Mouse (Mus musculus) testis, postnatal 10 days (tissue): ENCODE results near the gene Ropn1l.

Experiments
- DNase-seq: peaks from one replicate; pipeline ENCODE4 v3.0.0; 2021; ENCODE audit warnings: low spot score

The Ropn1l gene

GRCm38 (mm10) chr15:31453098-31453916 is at the start of gene Ropn1l:
Gene Ropn1l, minus strand, starts transcription at chr15:31453737.
- DNase-seq: peak; percentile 94

GRCm38 (mm10) chr15:31502996-31503395 is 49.5 kb upstream of the Ropn1l start:
- DNase-seq: no peak

- no peak for DNase-seq
These were observed 48.8 kb upstream of the Ropn1l start for GRCm38 (mm10) chr15:31502313-31502712.

- DNase-seq: no peak
These were observed 41.3 kb upstream of the Ropn1l start for GRCm38 (mm10) chr15:31494803-31495202.

- no peak for DNase-seq
These were observed 40.8 kb upstream of the Ropn1l start for GRCm38 (mm10) chr15:31494310-31494709.

GRCm38 (mm10) chr15:31487407-31487806 is 33.9 kb upstream of the Ropn1l start:
- DNase-seq: no peak

- DNase-seq: no peak
These were observed 23.1 kb upstream of the Ropn1l start for GRCm38 (mm10) chr15:31476678-31477077.

- no peak for DNase-seq
These were observed 19.4 kb upstream of the Ropn1l start for GRCm38 (mm10) chr15:31472645-31473574.

- DNase-seq: no peak
These were observed 18.0 kb upstream of the Ropn1l start for GRCm38 (mm10) chr15:31471529-31471928.

GRCm38 (mm10) chr15:31469497-31469896 is 16.0 kb upstream of the Ropn1l start:
- DNase-seq: no peak

GRCm38 (mm10) chr15:31468806-31469205 is 15.3 kb upstream of the Ropn1l start:
- no peak for DNase-seq

- no peak for DNase-seq
These were observed 13.2 kb upstream of the Ropn1l start for GRCm38 (mm10) chr15:31466749-31467148.

- no peak for DNase-seq
These were observed 12.8 kb upstream of the Ropn1l start for GRCm38 (mm10) chr15:31466295-31466694.

GRCm38 (mm10) chr15:31465806-31466205 is 12.3 kb upstream of the Ropn1l start:
- DNase-seq: no peak

- no peak for DNase-seq
These were observed 7.0 kb upstream of the Ropn1l start for GRCm38 (mm10) chr15:31460571-31460970.

- no peak for DNase-seq
These were observed 4.5 kb upstream of the Ropn1l start for GRCm38 (mm10) chr15:31458081-31458480.

- no peak for DNase-seq
These were observed 2.8 kb upstream of the Ropn1l start for GRCm38 (mm10) chr15:31456381-31456780.

GRCm38 (mm10) chr15:31454861-31455295 is 1.3 kb upstream of the Ropn1l start:
- no peak for DNase-seq

GRCm38 (mm10) chr15:31454096-31454860 is 741 bp upstream of the Ropn1l start:
- no peak for DNase-seq

GRCm38 (mm10) chr15:31452336-31453097 is 1.0 kb downstream of the Ropn1l start:
- no peak for DNase-seq

GRCm38 (mm10) chr15:31449772-31450171 is 3.8 kb downstream of the Ropn1l start:
- no peak for DNase-seq
